Mouse (Mus musculus) natural killer cell, adult 2 months (primary cell): Measurements from ENCODE around the gene Cdh12.
"Not testable (repeated sequence)": the region's sequence is repeated elsewhere in the genome, so short reads cannot be mapped to it uniquely, and the experiment has no call there.

Source experiments
- DNase-seq, 2 experiments: peaks; one replicate each; pipeline ENCODE4 v3.0.0; 2022; ENCODE audit warnings: low spot score in 2 of 2

Gene Cdh12

DNA sequence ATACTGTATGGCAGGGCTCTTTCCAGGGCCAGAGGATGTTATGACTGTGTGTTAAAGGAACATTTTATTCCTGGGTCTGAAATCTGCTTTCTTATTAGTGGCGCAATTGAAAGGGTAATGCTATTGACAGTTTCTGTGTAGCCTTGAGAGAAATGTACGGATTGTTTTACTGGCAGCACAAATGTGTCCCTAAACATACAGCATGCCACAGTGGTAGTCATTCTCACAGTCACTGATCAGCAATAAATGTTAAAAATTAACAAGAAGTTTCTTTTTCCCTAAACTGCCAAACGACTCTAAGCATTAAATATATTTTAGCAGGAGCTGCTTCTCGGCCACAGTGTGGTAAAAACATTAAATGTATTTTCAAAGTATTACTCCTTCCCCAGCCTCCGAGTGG is 926.4 kb downstream of the Cdh12 start:
- DNase-seq = no peak

DNA sequence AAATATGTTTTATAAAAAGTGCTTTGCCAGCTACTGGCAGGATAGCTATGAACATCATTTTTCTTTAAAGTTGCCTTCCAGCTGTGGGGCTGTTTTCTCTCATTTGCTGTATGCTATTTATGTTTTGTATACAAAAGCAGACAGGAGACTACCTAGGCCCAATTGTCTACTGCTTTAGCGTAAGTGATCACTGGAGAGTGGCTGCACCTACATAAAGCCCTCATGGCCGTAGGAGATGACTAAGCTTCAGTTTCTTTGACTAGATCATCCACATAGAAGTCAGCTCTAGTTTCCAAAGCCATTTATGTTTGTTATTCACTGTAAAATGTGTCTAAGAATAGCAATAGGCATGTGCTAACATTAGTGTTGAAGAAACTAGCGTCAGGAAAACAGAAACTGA is 926.8 kb downstream of the Cdh12 start:
- no peak for DNase-seq

DNA sequence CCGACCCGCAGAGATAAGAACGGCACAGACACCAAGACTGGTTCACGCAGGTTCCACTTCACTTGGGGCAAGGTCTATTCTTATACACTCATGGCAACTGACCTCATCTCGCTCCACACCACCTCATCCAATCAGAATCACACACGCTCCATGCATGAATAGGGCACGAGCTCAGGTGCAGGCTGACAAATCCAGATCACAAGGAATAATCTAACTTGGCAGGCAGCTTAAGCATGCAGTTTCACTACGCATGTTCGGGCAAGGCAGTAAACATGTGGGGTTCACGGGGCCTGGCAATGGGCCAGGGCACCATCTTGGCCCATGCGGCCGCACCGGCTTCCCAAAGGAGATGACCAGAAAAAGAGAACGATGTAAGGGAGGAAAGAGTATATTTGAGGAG is 942.4 kb downstream of the Cdh12 start:
- not testable (repeated sequence) for DNase-seq

GRCm38 (mm10) chr15:21393080-21393479 is 944.0 kb downstream of the Cdh12 start:
- no peak for DNase-seq

GRCm38 (mm10) chr15:21405196-21405595 is 956.1 kb downstream of the Cdh12 start:
- DNase-seq = no peak

GRCm38 (mm10) chr15:21407324-21408044 is 958.4 kb downstream of the Cdh12 start:
- DNase-seq = no peak

- no peak for DNase-seq
Observed at GRCm38 (mm10) chr15:21437347-21437746, 988.3 kb downstream of the Cdh12 start.

DNA sequence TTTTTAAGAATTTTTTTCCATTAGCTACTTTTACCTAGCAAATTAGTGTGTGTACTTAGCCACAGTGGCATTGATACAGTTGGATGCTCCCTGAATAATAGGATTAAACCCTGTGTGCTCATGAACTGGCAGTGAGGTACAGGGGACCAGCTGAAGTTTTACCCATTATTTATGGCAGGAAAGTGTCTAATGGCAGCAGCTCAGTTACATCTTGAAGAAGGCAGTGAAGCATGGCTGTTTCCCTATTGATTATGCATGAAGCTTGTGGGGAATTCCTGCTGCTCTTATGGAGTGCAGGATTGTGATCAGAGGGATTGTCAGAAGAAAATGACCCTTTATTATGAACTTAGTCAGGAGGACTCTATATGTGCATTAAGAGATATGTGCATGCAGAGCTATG is 988.9 kb downstream of the Cdh12 start:
- DNase-seq = no peak

DNA sequence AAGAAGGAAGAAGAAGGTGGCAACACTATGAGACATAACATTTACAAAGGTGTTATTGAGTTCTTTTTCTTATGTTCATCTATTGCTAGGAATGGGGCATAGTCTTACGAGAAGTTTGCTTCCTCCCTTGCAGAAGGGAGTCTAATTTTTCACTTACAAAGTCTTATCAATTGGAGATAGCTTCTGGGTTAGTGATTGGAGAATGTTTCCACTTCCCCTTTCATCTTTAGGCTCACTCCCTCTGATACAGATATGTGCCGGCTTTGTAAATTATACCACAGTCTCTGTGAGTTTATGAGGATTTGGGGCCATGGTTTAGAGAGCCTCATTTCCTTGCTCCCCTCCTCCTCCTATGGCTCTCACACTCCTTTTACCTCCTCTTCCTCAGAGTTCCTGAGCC is 1009.0 kb downstream of the Cdh12 start:
- no peak for DNase-seq

DNA sequence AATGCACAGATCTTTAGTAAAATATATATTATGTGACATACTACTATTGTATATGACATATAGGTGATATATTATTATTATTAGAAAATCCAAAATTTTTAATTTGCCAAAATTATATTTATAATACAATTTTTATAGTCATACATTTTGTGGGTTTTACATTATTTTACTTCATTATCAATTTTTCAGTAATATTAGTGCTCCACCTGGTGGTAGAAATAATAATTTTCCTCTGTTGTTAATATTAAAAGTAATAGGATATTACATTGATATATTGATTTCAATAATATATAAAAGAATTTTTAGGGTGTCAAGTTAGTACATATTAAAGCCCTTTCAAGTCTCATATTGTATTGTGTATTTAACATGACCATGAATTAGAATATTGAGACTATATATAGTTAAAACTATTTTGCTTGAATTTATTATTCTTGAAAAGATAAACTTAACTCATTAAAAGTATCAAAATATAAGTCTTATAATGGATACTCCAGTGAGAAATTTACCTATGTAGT is 1070.3 kb downstream of the Cdh12 start:
- DNase-seq = no peak

DNA sequence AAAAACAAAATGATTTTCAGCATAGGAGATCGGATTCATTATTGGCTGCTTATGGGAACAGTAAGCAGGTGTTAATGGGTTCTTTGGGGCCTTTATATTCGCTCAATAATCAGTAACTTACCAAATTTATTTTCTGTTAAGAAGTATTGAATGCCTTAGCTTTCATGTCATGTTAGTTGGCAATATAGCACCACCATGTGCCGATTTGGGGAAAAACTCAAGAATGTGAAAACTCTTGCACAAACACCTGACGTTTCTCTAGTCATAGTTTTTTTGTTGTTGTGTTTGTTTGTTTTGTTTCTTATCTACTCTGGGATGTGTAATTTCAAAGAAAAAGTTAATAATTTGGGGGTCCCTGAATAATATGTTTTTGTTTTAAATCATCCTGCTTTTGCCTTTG is 1081.7 kb downstream of the Cdh12 start:
- no peak for DNase-seq

DNA sequence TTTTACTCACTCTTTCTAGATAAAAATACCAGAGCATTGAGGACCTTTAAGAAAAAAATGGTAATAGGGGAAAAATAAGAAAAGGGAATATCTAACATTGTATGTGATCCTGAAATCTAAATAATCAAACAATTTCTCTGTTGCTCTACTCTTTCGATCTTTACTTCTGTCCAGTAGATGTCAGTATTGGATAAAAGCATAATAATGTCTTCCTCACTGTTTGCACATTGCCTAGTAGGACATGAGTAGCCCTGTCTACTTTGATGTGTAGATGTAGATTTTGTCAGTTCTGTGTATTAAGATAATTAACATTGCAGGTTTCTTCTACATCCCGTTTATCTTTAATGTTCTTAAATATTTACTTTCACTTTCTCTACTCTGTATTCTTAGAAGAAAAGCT is 1087.8 kb downstream of the Cdh12 start:
- DNase-seq = no peak

DNA sequence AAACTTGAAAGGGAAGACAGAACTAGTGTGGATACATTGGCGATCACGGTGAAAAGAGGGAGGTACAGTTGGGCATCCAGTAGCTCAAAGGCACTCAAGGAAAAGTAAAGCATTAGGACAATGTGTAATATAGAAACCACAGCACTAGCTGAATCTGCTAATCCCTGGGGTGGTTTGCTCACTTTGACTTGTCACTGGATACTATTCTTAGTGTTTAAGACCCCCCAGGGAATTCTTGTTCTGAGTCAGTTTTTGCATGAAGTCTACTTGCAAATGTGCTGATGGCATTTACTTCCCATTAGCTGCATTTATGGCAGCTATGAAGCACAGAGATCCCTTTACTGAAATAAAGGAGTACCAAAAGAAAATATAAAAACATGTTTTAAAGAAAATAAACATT is 1095.7 kb downstream of the Cdh12 start:
- no peak for DNase-seq

GRCm38 (mm10) chr15:21555981-21556380 is 1106.9 kb downstream of the Cdh12 start:
- no peak for DNase-seq

GRCm38 (mm10) chr15:21566314-21567051 is 1117.4 kb downstream of the Cdh12 start:
- no peak for DNase-seq

DNA sequence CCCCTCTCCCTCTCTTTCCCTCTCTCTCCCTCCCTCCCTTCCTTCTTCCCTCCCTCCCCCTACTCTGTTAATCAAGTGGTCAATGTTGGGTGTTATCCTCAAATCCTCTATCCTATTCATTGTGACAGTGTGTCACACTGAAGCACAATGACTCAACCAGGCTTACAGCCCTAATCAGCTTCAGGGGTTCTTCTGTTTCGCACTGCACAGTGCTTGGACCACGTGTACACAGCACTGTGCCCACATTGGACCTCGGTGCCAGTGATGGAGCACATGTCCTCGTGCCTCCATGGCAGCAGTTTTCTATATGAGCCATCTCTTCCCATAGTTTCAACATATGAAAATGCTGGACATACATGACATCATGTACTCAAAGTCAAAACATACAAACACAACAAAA is 1155.4 kb downstream of the Cdh12 start:
- DNase-seq = no peak
